Mouse (Mus musculus) cerebellum, adult 2 months (tissue): ENCODE measurements around the gene Ptpn6.

Source experiments
- CTCF ChIP-seq: fragments of 200-500 bp; IDR thresholded peaks from 2 replicates; pipeline ENCODE4 v1.5.1; 2011; ENCODE audit warnings: low read depth, mild to moderate bottlenecking, control low read depth, low read length, moderate library complexity, borderline replicate concordance; ENCODE audit not compliant: insufficient read depth
- POLR2A ChIP-seq: fragments of 200-500 bp; IDR thresholded peaks from 2 replicates; pipeline ENCODE4 v1.6.1; 2011; ENCODE audit warnings: low read length, control low read depth, borderline replicate concordance; ENCODE audit not compliant: insufficient read depth

GRCm38 (mm10) chr6:124723541-124723940, 15.0 kb downstream of the Ptpn6 start:
- no peak for TF ChIP-seq POLR2A
- TF ChIP-seq CTCF: no peak
